Mouse (Mus musculus): ENCODE results near the gene Lats2. TPM values are rescaled to one million over a fixed set of nuclear protein-coding genes. Genes with fewer than 3 reads are reported as not detected.

Gene Lats2
- polyA plus RNA-seq, 1 experiment from 2014 or later, result 23.9 TPM

- DNase-seq (ENCODE audit: low spot score), result no peak
- Histone ChIP-seq H3K9ac (ENCODE audit: low read depth, low read length) (no peak overlapping the region), H3K4me1 (ENCODE audit: control insufficient read depth, insufficient read depth, low read length) (peaks cover 13% of the 10 kb centered on the region; the same call in 1 of the 2 replicates), H3K4me3 (ENCODE audit: low read depth, low read length) (no peak overlapping the region), H3K4me2 (ENCODE audit: low read depth, low read length) (no peak overlapping the region), H3K27me3 (replicated peaks; ENCODE audit: control insufficient read depth, insufficient read depth, low read length) (no peaks in the 10 kb centered on the region), H3K9me3 (ENCODE audit: control insufficient read depth, low read length) (no peaks in the 10 kb centered on the region), H3K36me3 (ENCODE audit: control insufficient read depth, insufficient read depth, low read length) (peaks cover 11% of the 10 kb centered on the region; the same call in 1 of the 2 replicates), H3K27ac (replicated peaks; ENCODE audit: low read depth, low read length) (no peak overlapping the region)
- ATAC-seq (ENCODE audit: low read depth), result no peak
- 84% methylated on average over 7 of the region's 7 CpGs for WGBS
These were observed 49.6 kb downstream of the Lats2 start for GRCm38 (mm10) chr14:57708580-57708979.

GRCm38 (mm10) chr14:57707100-57707893 lies 50.9 kb downstream of the Lats2 start:
- DNase-seq (ENCODE audit: low spot score) (peak; percentile 64), ATAC-seq (ENCODE audit: low read depth) (peak; percentile 54; the same call in 1 of the 2 replicates)
- H3K9ac ChIP-seq (ENCODE audit: low read depth, low read length), result peak overlapping the region; percentile 47; the same call in 1 of the 2 replicates

GRCm38 (mm10) chr14:57706760-57707099 lies 51.5 kb downstream of the Lats2 start:
- DNase-seq (ENCODE audit: low spot score), result peak; percentile 1
- H3K4me3 ChIP-seq (ENCODE audit: low read depth, low read length), result no peak overlapping the region
- WGBS, result 87% methylated on average over 4 of the region's 4 CpGs
- peaks cover 20% of the 10 kb centered on the region; the same call in 1 of the 2 replicates for H3K36me3 ChIP-seq (ENCODE audit: control insufficient read depth, insufficient read depth, low read length)
- H3K9me3 ChIP-seq (ENCODE audit: control insufficient read depth, low read length), result no peaks in the 10 kb centered on the region
- no peaks in the 10 kb centered on the region for H3K27me3 ChIP-seq (replicated peaks; ENCODE audit: control insufficient read depth, insufficient read depth, low read length)
- no peak overlapping the region for H3K4me2 ChIP-seq (ENCODE audit: low read depth, low read length)
- no peak overlapping the region for H3K9ac ChIP-seq (ENCODE audit: low read depth, low read length)
- H3K4me1 ChIP-seq (ENCODE audit: control insufficient read depth, insufficient read depth, low read length), result peaks cover 13% of the 10 kb centered on the region; the same call in 1 of the 2 replicates
- H3K27ac ChIP-seq (replicated peaks; ENCODE audit: low read depth, low read length), result no peak overlapping the region
- no peak for ATAC-seq (ENCODE audit: low read depth)

More at GRCm38 (mm10) chr14:57707100-57707893, 50.9 kb downstream of the Lats2 start:
- Histone ChIP-seq H3K27ac (replicated peaks; ENCODE audit: low read depth, low read length) (peak overlapping the region; percentile 72), H3K36me3 (ENCODE audit: control insufficient read depth, insufficient read depth, low read length) (peaks cover 16% of the 10 kb centered on the region; the same call in 1 of the 2 replicates), H3K4me2 (ENCODE audit: low read depth, low read length) (no peak overlapping the region), H3K27me3 (replicated peaks; ENCODE audit: control insufficient read depth, insufficient read depth, low read length) (no peaks in the 10 kb centered on the region), H3K4me1 (ENCODE audit: control insufficient read depth, insufficient read depth, low read length) (peaks cover 13% of the 10 kb centered on the region; the same call in 1 of the 2 replicates), H3K9me3 (ENCODE audit: control insufficient read depth, low read length) (no peaks in the 10 kb centered on the region), H3K4me3 (ENCODE audit: low read depth, low read length) (no peak overlapping the region)
- WGBS, result 32% methylated on average over 15 of the region's 18 CpGs

- DNase-seq (ENCODE audit: low spot score) (no peak), ATAC-seq (ENCODE audit: low read depth) (no peak)
- Histone ChIP-seq H3K36me3 (ENCODE audit: control insufficient read depth, insufficient read depth, low read length) (peaks cover 23% of the 10 kb centered on the region; the same call in 1 of the 2 replicates), H3K27me3 (replicated peaks; ENCODE audit: control insufficient read depth, insufficient read depth, low read length) (no peaks in the 10 kb centered on the region), H3K27ac (replicated peaks; ENCODE audit: low read depth, low read length) (no peak overlapping the region), H3K4me1 (ENCODE audit: control insufficient read depth, insufficient read depth, low read length) (peaks cover 13% of the 10 kb centered on the region; the same call in 1 of the 2 replicates), H3K4me3 (ENCODE audit: low read depth, low read length) (no peak overlapping the region), H3K4me2 (ENCODE audit: low read depth, low read length) (no peak overlapping the region), H3K9ac (ENCODE audit: low read depth, low read length) (no peak overlapping the region), H3K9me3 (ENCODE audit: control insufficient read depth, low read length) (no peaks in the 10 kb centered on the region)
- 76% methylated on average over 4 of the region's 4 CpGs for WGBS
These were observed 52.4 kb downstream of the Lats2 start for GRCm38 (mm10) chr14:57705759-57706158.

- H3K9ac ChIP-seq (ENCODE audit: low read depth, low read length), result no peak overlapping the region
- H3K27ac ChIP-seq (replicated peaks; ENCODE audit: low read depth, low read length), result no peak overlapping the region
- no peak for DNase-seq (ENCODE audit: low spot score)
- no peak overlapping the region for H3K4me3 ChIP-seq (ENCODE audit: low read depth, low read length)
- peaks cover 13% of the 10 kb centered on the region; the same call in 1 of the 2 replicates for H3K4me1 ChIP-seq (ENCODE audit: control insufficient read depth, insufficient read depth, low read length)
- no peaks in the 10 kb centered on the region for H3K9me3 ChIP-seq (ENCODE audit: control insufficient read depth, low read length)
- WGBS, result 89% methylated on average over 4 of the region's 4 CpGs
- H3K36me3 ChIP-seq (ENCODE audit: control insufficient read depth, insufficient read depth, low read length), result peaks cover 30% of the 10 kb centered on the region; the same call in 1 of the 2 replicates
- H3K4me2 ChIP-seq (ENCODE audit: low read depth, low read length), result no peak overlapping the region
- ATAC-seq (ENCODE audit: low read depth), result no peak
- no peaks in the 10 kb centered on the region for H3K27me3 ChIP-seq (replicated peaks; ENCODE audit: control insufficient read depth, insufficient read depth, low read length)
These were observed 53.1 kb downstream of the Lats2 start for GRCm38 (mm10) chr14:57705075-57705474.

GRCm38 (mm10) chr14:57701915-57702477 lies 56.2 kb downstream of the Lats2 start:
- Histone ChIP-seq H3K27me3 (replicated peaks; ENCODE audit: control insufficient read depth, insufficient read depth, low read length) (no peaks in the 10 kb centered on the region), H3K4me3 (ENCODE audit: low read depth, low read length) (no peak overlapping the region), H3K4me2 (ENCODE audit: low read depth, low read length) (no peak overlapping the region), H3K27ac (replicated peaks; ENCODE audit: low read depth, low read length) (0 out of 2 replicates have a peak overlapping the region, but pooled peaks have one; percentile 23), H3K9ac (ENCODE audit: low read depth, low read length) (no peak overlapping the region), H3K4me1 (ENCODE audit: control insufficient read depth, insufficient read depth, low read length) (peaks cover 4% of the 10 kb centered on the region; the same call in 1 of the 2 replicates), H3K9me3 (ENCODE audit: control insufficient read depth, low read length) (no peaks in the 10 kb centered on the region), H3K36me3 (ENCODE audit: control insufficient read depth, insufficient read depth, low read length) (peaks cover 54% of the 10 kb centered on the region)
- ATAC-seq (ENCODE audit: low read depth) (peak; percentile 42; the same call in 1 of the 2 replicates), DNase-seq (ENCODE audit: low spot score) (peak; percentile 72)
- 43% methylated on average over 12 of the region's 12 CpGs for WGBS

GRCm38 (mm10) chr14:57699461-57699970 lies 58.7 kb downstream of the Lats2 start:
- no peak for ATAC-seq (ENCODE audit: low read depth)

GRCm38 (mm10) chr14:57699016-57699415 lies 59.2 kb downstream of the Lats2 start:
- Histone ChIP-seq H3K27me3 (replicated peaks; ENCODE audit: control insufficient read depth, insufficient read depth, low read length) (no peaks in the 10 kb centered on the region), H3K4me1 (ENCODE audit: control insufficient read depth, insufficient read depth, low read length) (no peaks in the 10 kb centered on the region), H3K9me3 (ENCODE audit: control insufficient read depth, low read length) (no peaks in the 10 kb centered on the region), H3K27ac (replicated peaks; ENCODE audit: low read depth, low read length) (no peak overlapping the region), H3K4me3 (ENCODE audit: low read depth, low read length) (no peak overlapping the region), H3K4me2 (ENCODE audit: low read depth, low read length) (no peak overlapping the region), H3K36me3 (ENCODE audit: control insufficient read depth, insufficient read depth, low read length) (peaks cover 72% of the 10 kb centered on the region), H3K9ac (ENCODE audit: low read depth, low read length) (no peak overlapping the region)
- 88% methylated on average over 10 of the region's 10 CpGs for WGBS
- no peak for DNase-seq (ENCODE audit: low spot score)
- ATAC-seq (ENCODE audit: low read depth), result no peak

More at GRCm38 (mm10) chr14:57699461-57699970, 58.7 kb downstream of the Lats2 start:
- H3K36me3 ChIP-seq (ENCODE audit: control insufficient read depth, insufficient read depth, low read length), result peaks cover 67% of the 10 kb centered on the region
- H3K9ac ChIP-seq (ENCODE audit: low read depth, low read length), result no peak overlapping the region
- no peak overlapping the region for H3K27ac ChIP-seq (replicated peaks; ENCODE audit: low read depth, low read length)
- WGBS, result 96% methylated on average over 20 of the region's 33 CpGs
- no peak for DNase-seq (ENCODE audit: low spot score)
- no peaks in the 10 kb centered on the region for H3K4me1 ChIP-seq (ENCODE audit: control insufficient read depth, insufficient read depth, low read length)
- H3K4me3 ChIP-seq (ENCODE audit: low read depth, low read length), result no peak overlapping the region
- no peaks in the 10 kb centered on the region for H3K9me3 ChIP-seq (ENCODE audit: control insufficient read depth, low read length)
- no peak overlapping the region for H3K4me2 ChIP-seq (ENCODE audit: low read depth, low read length)
- no peaks in the 10 kb centered on the region for H3K27me3 ChIP-seq (replicated peaks; ENCODE audit: control insufficient read depth, insufficient read depth, low read length)
